In the genomic region with DNA sequence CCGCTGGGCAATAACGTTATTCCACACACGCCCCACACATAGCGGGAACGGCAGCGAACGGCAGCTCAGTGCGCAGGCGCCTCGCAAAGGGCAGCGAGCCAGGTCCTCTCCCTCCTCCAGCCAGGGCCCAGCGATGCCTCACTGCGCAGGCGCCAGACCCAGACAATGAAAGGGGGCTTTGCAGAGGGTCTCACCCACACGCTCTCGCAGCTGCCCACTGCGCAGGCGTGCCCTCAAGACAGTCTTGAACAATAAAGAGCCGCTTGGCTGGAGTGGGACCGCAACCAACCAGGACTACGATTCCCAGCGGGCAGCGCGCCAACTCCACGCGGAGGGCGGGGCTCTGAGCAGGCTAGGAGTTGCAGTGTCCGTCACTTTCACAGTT, we compare ENCODE assay signal across 8 mouse cellular contexts. TPM values are rescaled to one million over a fixed set of nuclear protein-coding genes. Genes with fewer than 3 reads are reported as not detected.
A peak's percentile ranks its signal among the peaks of the same experiment; 100 is the strongest.
DNase-seq lines count a peak whose midpoint lies in the region; ATAC-seq and TF ChIP-seq lines count a peak whose summit lies in the region.

Gene Cep170, minus strand, starts transcription at position 32 of the 385 bp plus-strand sequence.

- peaks cover 11% of the 10 kb centered on the region for H3K4me1 ChIP-seq in brown adipose tissue, adult 24 weeks (ENCODE audit: control insufficient read depth, insufficient read depth, insufficient read length, low read length)
- peaks cover 37% of the 10 kb centered on the region for H3K4me1 ChIP-seq in heart, embryonic 13.5 days
- no peaks in the 10 kb centered on the region for H3K4me1 ChIP-seq in kidney, postnatal 0 days (replicated peaks; ENCODE audit: insufficient read depth, low read length)
- peaks cover 12% of the 10 kb centered on the region for H3K4me1 ChIP-seq in liver, adult 2 months (ENCODE audit: control insufficient read depth, insufficient read depth, low read length)

- peak within 1 kb of the TSS; percentile 98 for H3K27ac ChIP-seq in brown adipose tissue, adult 24 weeks (replicated peaks; ENCODE audit: low read depth, low read length)
- H3K27ac ChIP-seq in heart, embryonic 13.5 days (replicated peaks), result peak within 1 kb of the TSS; percentile 99
- H3K27ac ChIP-seq in kidney, postnatal 0 days, result peak within 1 kb of the TSS; percentile 91
- peak within 1 kb of the TSS; percentile 80 for H3K27ac ChIP-seq in liver, adult 2 months (replicated peaks; ENCODE audit: insufficient read depth, low read depth, low read length)

- peak within 1 kb of the TSS; percentile 85 for H3ac ChIP-seq in myocyte (ENCODE audit: control insufficient read depth, insufficient read length)

- TF ChIP-seq CTCF in kidney, postnatal 0 days (IDR thresholded peaks at IDR 0.05; ENCODE audit: low read depth), result no peak
- no peak for TF ChIP-seq CTCF in liver, adult 2 months (IDR thresholded peaks at IDR 0.05; ENCODE audit: low read depth, low read length)

- H3K36me3 ChIP-seq in heart, embryonic 13.5 days, result no peaks in the 10 kb centered on the region
- H3K36me3 ChIP-seq in kidney, postnatal 0 days (ENCODE audit: insufficient read depth, low read length), result no peaks in the 10 kb centered on the region
- H3K36me3 ChIP-seq in liver, adult 2 months (ENCODE audit: control insufficient read depth, insufficient read depth, low read length), result no peaks in the 10 kb centered on the region
- no peaks in the 10 kb centered on the region for H3K36me3 ChIP-seq in myocyte (ENCODE audit: control insufficient read depth, insufficient read depth)

- peak; percentile 99 for DNase-seq in kidney, postnatal 0 days (ENCODE audit: low spot score)
- peak; percentile 73 for DNase-seq in liver, adult 2 months (ENCODE audit: extremely low read depth, low read depth, low spot score)
- DNase-seq in spleen, postnatal 4 days (ENCODE audit: low spot score in 2 of 2), result peak; percentile 91 to 96

- H3K9me3 ChIP-seq in heart, embryonic 13.5 days, result no peaks in the 10 kb centered on the region
- H3K9me3 ChIP-seq in kidney, postnatal 0 days (replicated peaks; ENCODE audit: low read length), result no peaks in the 10 kb centered on the region

- H3K27me3 ChIP-seq in heart, embryonic 13.5 days (replicated peaks), result no peaks in the 10 kb centered on the region
- no peaks in the 10 kb centered on the region for H3K27me3 ChIP-seq in kidney, postnatal 0 days (ENCODE audit: insufficient read depth, low read length)
- no peaks in the 10 kb centered on the region for H3K27me3 ChIP-seq in liver, adult 2 months (ENCODE audit: control insufficient read depth, insufficient read depth, low read length)
- no peaks in the 10 kb centered on the region for H3K27me3 ChIP-seq in myocyte (ENCODE audit: control insufficient read depth, insufficient read depth, insufficient read length)

- WGBS in heart, embryonic 13.5 days, result under 1% methylated on average over 28 of the region's 28 CpGs
- under 1% methylated on average over 28 of the region's 28 CpGs for WGBS in kidney, postnatal 0 days
- WGBS in liver, adult 2 months, result under 1% methylated on average over 28 of the region's 28 CpGs

- H3K4me3 ChIP-seq in brown adipose tissue, adult 24 weeks (ENCODE audit: insufficient read depth, low read depth, low read length), result peak within 1 kb of the TSS; percentile 96
- H3K4me3 ChIP-seq in heart, embryonic 13.5 days, result peak within 1 kb of the TSS; percentile 96
- H3K4me3 ChIP-seq in kidney, postnatal 0 days (replicated peaks; ENCODE audit: low read depth, low read length), result peak within 1 kb of the TSS; percentile 87
- H3K4me3 ChIP-seq in liver, adult 2 months (ENCODE audit: insufficient read depth, low read depth, low read length), result peak within 1 kb of the TSS; percentile 85
- peak within 1 kb of the TSS; percentile 79 for H3K4me3 ChIP-seq in myocyte

- H3K9ac ChIP-seq in heart, embryonic 13.5 days, result peak within 1 kb of the TSS; percentile 98
- peak within 1 kb of the TSS; percentile 73 for H3K9ac ChIP-seq in kidney, postnatal 0 days (ENCODE audit: low read depth, low read length)
- peak within 1 kb of the TSS; percentile 78 for H3K9ac ChIP-seq in liver, adult 2 months (ENCODE audit: low read depth, low read length)

- ATAC-seq in CD4-positive, CD25-positive, alpha-beta regulatory T cell, adult 4 months, result peak; percentile 67
- ATAC-seq in erythroid progenitor cell, adult 5-6 weeks (replicated peaks; ENCODE audit: low FRiP score, poor library complexity, severe bottlenecking), result peak; percentile 82
- ATAC-seq in heart, embryonic 13.5 days (ENCODE audit: extremely low read depth, insufficient number of reproducible peaks, low FRiP score, low TSS enrichment), result peak; percentile 83
- peak; percentile 90 for ATAC-seq in kidney, postnatal 0 days (replicated peaks; ENCODE audit: low FRiP score, low read depth)

- peaks cover 3% of the 10 kb centered on the region; the same call in 1 of the 2 replicates for H3K79me2 ChIP-seq in liver, adult 2 months (ENCODE audit: control insufficient read depth, insufficient read depth, low read length)
- peaks cover 64% of the 10 kb centered on the region for H3K79me2 ChIP-seq in myocyte (ENCODE audit: control insufficient read depth, insufficient read depth)

- TF ChIP-seq POLR2A in liver, adult 2 months (IDR thresholded peaks at IDR 0.05; ENCODE audit: extremely low read depth, insufficient read depth, low read length), result peak; percentile 46; the same call in 1 of the 2 replicates
- TF ChIP-seq POLR2A in myocyte (IDR thresholded peaks at IDR 0.05; ENCODE audit: insufficient read length, low read depth), result peak; percentile 78

- peak within 1 kb of the TSS; percentile 78 for H3K4me2 ChIP-seq in heart, embryonic 13.5 days
- H3K4me2 ChIP-seq in kidney, postnatal 0 days (ENCODE audit: low read length), result peak within 1 kb of the TSS; percentile 64
- peak within 1 kb of the TSS; percentile 88 for H3K4me2 ChIP-seq in myocyte (ENCODE audit: low read depth)

TF ChIP-seq in myocyte, 11 proteins besides CTCF, POLR2A, EP300 and RAD21:
- TF ChIP-seq TCF3 (IDR thresholded peaks at IDR 0.05; ENCODE audit: insufficient read length, low read depth) (no peak), MYOG (IDR thresholded peaks at IDR 0.05; ENCODE audit: control insufficient read depth in 1 of 3, insufficient read depth in 1 of 3, insufficient read length in 2 of 3, low read depth in 2 of 3) (peak in 1 of 3 experiments; percentile 24), TCF12 (IDR thresholded peaks at IDR 0.05; ENCODE audit: insufficient read depth, poor library complexity, severe bottlenecking) (no peak), E2F4 (IDR thresholded peaks at IDR 0.05; ENCODE audit: insufficient read depth) (no peak), MAX (IDR thresholded peaks at IDR 0.05; ENCODE audit: low read depth) (no peak), POLR2AphosphoS2 (IDR thresholded peaks at IDR 0.05; ENCODE audit: insufficient read length, low read depth) (peak; percentile 73)

RNA-seq across cellular contexts. Expression of gene Cep170, which starts in this region (rescaled TPM):
- polyA plus RNA-seq in CD4-positive, CD25-positive, alpha-beta regulatory T cell, adult 4 months (2017; shearing (Covaris generic)), result 10 to 100 TPM; 12.1 to 13.0 TPM
- polyA plus RNA-seq in brown adipose tissue, adult 24 weeks (2012; ENCODE audit: insufficient read depth, insufficient read length, missing spikeins), result 13.2 and 15.1 TPM in 2 replicates
- 35.0 and 56.6 TPM in 2 replicates for total RNA-seq in erythroid progenitor cell, adult 5-6 weeks (2015; ENCODE audit: low replicate concordance)
- 27.1 and 30.7 TPM in 2 replicates for total RNA-seq in erythroid progenitor cell, adult 5-6 weeks (2017; ENCODE audit: low replicate concordance)
- 18.9 and 19.8 TPM in 2 replicates for polyA plus RNA-seq in heart, embryonic 13.5 days (2015; fragmentation: Nextera tagmentation; extraction: Ambion mirVana)
- polyA plus RNA-seq in kidney, postnatal 0 days (2015; fragmentation: Nextera tagmentation; extraction: Ambion mirVana), result 11.9 and 12.9 TPM in 2 replicates
- 6.1 and 6.4 TPM in 2 replicates for total RNA-seq in liver, adult 2 months (2014; rRNA removed)
- polyA plus RNA-seq in liver, adult 2 months (2012; rRNA removed), result 0.97 and 1.6 TPM in 2 replicates
- 15.4 TPM for polyA plus RNA-seq in myocyte (2012; fragmentation: generic; extraction: Trizol)

Comparison
In these comparisons a context has a peak if more than half of its experiments do, and no peak if none do; other contexts are left out.
1. Peak in every context shown above with its lines: DNase-seq, ATAC-seq, H3K4me3 ChIP-seq and H3K27ac ChIP-seq.